Mouse (Mus musculus): ENCODE measurements at regions not wholly inside any gene's neighbourhood (a gene's known extent, or its start where the extent isn't known, plus 50 kb on each side); places are given as distances from the start of the nearest gene placed in this dataset.
"Not testable (repeated sequence)": the region's sequence is repeated elsewhere in the genome, so short reads cannot be mapped to it uniquely, and the experiment has no call there.

GRCm38 (mm10) chr13:19264996-19265395 lies 130.6 kb downstream of the Stard3nl start:
- TF ChIP-seq CTCF (conservative IDR thresholded peaks at IDR 0.05; ENCODE audit: low read length); POU5F1 (IDR thresholded peaks at IDR 0.05; ENCODE audit: borderline replicate concordance, low read length); NANOG (IDR thresholded peaks at IDR 0.05; ENCODE audit: borderline replicate concordance, low read length): not testable (repeated sequence)

Measured in E14TG2a.4 (cell line).